Mouse (Mus musculus) fat pad, adult 2 months (tissue): ENCODE results near the gene Zfp367.

Source experiments
- DNase-seq: peaks from one replicate; pipeline ENCODE4 v3.0.0-alpha.2; 2011; ENCODE audit warnings: low read depth, low spot score; ENCODE audit errors: extremely low read depth

The Zfp367 gene

DNA sequence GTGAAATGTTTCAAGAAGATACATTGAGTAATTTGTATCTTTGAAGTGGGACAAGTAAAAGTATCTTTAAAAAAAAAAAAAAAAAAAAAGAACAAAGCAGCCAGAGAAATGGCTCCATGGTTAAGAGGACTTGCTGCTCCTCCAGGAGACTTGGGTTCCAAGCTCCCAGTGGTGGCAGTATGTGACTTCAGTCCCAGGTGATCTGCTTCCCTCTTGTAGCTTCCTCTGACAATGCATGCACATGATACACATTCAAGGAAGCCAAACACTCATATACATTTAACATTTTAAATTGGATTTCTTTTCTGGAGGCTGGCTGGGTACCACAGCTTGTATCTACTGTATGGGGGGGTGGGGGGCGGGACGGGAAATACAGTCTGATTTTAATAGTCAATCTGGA lies 1.6 kb upstream of the Zfp367 start:
- no peak for DNase-seq

DNA sequence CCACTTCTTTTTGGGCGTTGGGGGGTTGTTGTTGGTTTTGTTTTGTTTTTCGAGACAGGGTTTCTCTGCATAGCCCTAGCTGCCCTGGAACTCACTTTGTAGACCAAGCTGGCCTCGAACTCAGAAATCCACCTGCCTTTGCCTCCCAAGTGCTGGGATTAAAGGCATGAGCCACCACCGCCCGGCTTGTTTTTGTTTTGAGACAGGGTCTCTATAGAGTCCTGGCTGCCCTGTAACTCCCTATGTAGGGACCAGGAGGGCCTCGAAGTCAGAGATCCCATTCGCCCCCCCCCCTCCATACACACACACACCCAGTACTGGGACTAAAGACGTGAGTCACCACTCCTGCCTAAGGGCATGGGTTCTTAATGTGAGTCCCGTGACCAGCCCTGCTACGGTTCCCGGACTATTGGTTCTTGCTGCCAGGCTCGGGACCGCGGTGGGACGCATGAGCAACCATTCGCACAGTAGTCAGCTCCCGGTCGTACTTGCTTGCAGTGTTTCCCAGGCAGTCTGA lies 807 bp upstream of the Zfp367 start:
- DNase-seq: no peak

DNA sequence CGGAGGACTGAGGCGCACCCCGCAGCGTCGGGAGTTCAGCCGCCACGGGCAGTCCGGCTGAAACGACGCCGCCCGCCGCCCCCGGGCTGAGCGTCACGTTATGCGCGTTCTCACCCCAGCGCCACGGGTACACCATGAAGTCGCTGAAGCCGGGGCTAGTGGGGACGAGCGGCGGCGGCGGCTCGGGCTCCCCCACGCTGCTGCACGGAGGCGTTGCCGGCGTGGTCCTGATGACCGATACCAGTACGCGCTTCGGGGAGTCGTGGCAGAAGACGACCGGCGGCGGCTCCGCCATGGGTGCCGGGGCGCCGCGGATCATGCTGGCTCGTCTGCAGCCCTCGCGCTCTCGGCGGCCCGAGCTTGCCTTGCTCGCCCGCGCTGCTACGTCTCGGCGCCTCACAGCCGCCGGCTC lies 325 bp downstream of the Zfp367 start:
- no peak for DNase-seq

DNA sequence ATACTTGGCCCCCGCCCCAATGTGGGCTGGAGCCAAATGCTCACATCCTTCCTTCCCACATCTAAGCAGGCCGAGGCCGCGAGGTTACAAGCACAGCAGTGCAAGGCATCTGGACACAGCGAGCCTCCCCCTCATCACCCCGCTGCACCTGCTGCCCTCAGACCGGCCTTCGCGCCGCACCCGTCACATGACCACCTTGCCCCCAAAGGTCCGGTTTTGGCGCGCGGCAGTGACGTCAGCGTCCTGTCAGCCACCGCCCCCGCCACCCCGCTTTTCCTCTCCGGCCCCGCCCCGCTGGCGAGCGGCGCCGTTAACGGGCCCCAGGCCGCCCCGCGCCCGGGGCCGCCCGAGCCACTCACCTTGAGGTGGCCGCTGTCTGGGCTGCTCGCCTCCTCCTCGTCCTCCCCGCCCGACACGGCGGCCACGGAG lies 747 bp downstream of the Zfp367 start:
- DNase-seq: no peak

- DNase-seq: no peak
Measured at GRCm38 (mm10) chr13:64150121-64150520, 2.9 kb downstream of the Zfp367 start.

- DNase-seq: no peak
Measured at GRCm38 (mm10) chr13:64129616-64130375, 23.2 kb downstream of the Zfp367 start.

DNA sequence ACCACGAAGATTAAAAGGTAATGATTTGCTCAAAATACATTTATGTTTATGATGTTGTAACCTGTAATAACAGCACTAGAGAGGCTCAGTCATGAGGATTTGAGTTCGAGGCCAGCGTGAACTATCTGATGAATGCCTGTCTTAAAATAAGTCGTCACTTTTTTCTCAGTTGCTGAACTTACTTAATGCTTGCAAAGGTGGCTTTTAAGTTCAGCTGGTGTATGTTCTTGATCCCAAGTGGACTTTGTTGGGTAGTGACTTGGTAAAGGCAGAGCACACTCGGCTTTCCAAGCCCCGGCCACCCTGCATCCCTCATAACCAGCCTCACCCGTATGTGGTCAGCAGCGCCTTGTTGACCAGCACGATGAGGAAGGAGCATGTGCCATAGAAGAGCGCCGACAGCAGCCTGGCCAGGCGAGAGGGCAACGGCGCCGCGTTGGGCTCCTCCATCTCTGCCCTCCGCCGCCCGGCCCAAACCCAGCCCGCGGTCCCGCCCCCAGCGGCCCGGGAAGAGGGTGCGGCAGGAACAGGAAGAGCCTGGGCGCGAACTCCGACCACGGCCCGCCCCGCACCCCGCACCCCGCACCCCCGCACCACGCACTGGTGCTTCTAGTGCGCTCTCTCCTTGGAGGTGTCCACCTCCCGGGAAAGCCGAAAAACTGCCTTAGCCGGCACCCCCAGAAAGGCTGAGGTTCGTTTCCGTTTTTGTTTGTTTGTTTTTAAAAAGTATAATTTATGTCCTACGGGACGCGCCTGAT lies 24.0 kb downstream of the Zfp367 start, which contains the start of gene Slc35d2:
TSS of gene Slc35d2 (minus strand) at position 511 of the 758 bp plus-strand sequence.
- DNase-seq: no peak

DNA sequence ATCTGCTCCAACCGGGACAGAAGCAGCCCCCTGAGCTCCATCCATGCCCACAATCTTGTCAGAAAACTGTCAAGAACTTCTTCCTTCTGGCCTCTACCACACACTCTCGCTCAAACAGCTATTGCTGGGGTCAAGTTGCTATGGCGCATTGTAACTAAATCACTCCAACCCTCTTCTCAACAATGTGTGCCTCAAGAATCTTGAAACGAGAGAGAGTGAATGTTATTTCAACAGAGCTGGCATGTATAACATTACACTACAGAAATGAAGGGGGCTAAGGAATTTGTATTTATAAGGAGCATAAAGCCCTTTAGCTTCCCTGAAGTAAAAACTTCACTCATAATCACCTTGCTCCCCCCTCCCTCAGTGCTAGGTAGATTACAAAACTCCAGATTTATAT lies 26.7 kb downstream of the Zfp367 start:
- no peak for DNase-seq

DNA sequence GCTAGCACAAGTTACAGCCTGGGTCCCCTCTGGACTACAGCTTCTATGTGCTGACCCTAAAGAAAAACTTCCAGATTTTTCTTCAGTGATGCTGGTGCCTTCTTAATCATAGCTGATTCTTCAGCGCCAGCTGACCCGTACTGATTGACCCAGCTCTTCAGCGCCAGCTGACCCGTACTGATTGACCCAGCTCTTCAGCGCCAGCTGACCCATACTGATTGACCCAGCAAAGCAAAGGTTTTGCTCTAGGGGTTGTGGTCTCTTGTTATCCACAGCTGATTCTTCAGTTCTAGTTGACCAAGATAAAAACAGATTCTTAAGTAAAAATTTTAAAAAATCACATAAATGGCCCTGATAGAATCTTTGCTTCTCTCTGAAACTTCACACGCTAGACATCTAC lies 28.1 kb downstream of the Zfp367 start:
- no peak for DNase-seq

GRCm38 (mm10) chr13:64123491-64124188 lies 29.4 kb downstream of the Zfp367 start:
- DNase-seq: no peak

DNA sequence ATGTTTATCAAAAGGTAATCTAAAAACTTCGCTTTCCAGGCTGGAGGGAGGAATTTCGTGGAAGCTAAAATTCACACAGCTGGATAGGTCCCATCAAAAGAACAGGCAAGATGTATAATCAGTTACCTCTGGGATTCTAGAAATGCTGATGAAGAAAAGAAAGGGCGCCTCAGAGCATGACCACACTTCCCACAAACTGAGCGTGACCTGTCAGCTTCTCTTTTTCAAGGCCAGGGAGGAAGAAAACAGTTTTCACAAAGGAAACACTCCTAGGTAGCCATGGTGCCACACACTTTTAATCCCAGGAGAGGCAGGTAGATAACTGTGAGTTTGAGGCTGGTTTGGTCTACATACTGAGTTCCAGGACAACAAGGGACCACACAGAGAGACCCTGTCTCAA lies 32.2 kb downstream of the Zfp367 start:
- no peak for DNase-seq

DNA sequence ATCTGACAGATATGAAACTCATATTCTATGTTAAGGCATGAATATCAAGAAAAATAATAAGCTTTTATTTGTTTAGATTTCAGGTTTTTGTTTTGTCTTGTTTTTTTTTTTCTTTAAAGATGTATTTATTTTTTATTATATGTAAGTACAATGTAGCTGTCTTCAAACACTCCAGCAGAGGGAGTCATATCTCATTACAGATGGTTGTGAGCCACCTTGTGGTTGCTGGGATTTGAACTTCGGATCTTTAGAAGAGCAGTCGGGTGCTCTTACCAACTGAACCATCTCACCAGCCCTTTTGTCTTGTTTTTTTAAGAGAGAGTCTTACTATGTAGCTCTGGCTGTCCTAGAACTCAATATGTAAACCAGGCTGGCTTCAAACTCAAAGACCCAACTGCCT lies 35.6 kb downstream of the Zfp367 start:
- no peak for DNase-seq

DNA sequence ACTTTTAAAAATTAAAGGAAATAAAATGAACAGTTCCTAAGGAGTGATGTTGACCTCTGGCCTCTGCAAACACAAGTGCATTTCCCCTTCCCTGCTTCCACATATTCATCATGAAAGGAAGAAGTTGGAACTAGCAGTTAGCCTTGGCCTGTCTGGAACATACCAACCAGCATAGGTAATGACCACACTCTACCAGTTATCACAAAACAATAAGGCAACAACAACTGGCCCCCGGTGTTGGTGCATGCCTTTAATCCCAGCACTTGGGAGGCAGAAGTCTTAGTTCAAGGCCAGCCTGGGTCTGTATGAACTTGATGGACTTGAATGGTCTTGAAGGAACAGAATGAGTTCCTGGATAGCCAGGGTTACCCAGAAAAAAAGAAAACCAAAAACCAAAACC lies 42.6 kb downstream of the Zfp367 start:
- no peak for DNase-seq

DNA sequence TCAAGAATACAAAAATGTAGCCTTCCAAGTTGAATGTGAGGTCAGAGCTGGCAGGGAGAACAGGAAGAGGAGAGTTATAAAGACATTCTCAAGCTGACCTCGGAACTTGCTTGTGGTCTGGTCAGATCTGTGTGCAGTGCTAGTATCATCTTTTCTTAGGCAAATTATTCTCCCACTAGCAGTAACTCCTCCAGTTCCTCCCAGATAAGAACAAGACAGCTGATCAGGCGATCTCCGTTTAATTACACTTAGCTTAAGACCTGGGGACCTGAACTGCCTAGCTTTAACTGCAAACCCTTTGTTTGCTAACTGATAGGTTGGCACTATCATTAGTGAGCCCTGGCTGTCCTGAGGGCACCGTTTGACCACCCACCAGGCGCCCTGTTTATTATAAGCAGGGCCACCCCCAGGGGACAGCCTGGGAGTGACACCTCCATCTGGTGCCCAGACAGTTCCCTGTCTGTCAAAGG lies 44.6 kb downstream of the Zfp367 start:
- no peak for DNase-seq

DNA sequence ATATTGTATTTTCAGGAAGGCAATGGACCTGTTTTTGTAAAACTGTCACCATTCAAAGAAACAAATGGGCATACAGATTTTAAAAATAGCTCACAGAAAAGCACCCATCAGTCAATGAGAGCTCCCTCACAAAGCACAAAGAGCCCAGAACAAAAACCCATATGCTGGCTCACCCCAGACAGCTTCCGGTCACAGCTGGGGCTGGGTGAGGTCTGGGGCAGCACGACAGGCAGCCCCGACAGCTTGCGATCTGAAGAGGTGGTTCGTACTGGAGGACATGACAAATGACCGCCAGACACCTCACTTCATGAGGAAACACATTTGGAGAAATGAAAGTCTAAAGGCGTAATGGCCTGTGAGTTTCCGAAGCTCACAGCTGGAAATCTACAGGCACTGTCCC lies 45.5 kb downstream of the Zfp367 start:
- DNase-seq: no peak

DNA sequence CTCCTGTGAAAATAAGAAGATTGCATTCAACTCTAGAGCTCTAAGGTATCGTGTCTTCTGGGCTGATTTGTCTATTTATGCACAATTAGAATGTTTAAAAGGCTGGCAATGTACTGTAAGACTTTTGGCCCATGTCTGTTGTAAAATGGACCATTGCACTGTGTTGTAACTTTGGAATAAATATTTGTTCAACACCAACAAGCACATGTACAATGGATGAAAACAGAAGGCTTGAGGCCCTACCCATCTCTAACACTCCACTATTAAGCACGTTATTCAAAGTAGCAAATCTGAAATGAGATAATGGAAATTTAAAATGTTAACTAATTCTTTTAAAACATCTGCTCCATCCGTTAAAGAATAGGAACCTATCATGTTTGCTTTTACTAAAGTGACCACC lies 45.9 kb downstream of the Zfp367 start:
- DNase-seq: no peak

DNA sequence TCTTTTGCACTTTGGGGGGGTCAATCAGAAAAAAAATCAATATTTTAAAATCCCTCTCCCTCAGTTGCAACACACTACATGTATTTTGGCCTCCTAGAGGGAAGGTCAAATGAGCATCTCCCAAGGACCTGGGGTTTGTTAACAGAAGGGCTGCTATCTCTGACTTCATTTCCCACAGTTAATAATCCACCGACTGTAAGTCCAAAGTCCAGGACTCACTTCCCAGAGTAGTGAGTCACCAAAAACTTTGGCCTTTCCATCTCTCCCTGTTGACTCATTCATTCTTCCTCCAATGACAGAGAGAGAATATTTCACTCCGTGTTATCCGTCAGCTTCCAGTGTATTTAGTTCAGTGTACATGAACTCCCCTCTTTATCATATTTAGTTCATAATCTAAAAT lies 47.3 kb downstream of the Zfp367 start:
- DNase-seq: no peak

GRCm38 (mm10) chr13:64100186-64100585 lies 52.8 kb downstream of the Zfp367 start:
- no peak for DNase-seq

DNA sequence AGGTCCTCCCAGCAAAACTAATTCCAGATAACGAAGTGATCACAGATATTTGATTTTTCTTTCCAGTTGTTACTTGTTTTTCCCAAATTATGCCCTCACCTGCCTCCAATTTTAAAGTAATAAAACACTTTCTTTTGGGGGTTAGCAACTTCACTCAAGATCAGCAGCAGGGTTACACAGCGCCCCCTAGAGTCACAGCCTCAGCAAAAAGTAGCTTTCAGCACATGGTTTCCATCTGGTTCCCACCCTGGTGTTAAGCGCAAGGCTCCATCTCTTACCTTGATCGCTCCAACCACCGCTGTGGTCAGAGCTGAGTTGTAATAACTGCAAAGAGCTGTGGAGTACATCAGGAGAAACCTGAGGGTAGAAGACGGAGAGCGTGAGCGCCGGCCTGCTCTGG lies 54.0 kb downstream of the Zfp367 start:
- no peak for DNase-seq

- no peak for DNase-seq
Measured at GRCm38 (mm10) chr13:64093341-64093740, 59.7 kb downstream of the Zfp367 start.

DNA sequence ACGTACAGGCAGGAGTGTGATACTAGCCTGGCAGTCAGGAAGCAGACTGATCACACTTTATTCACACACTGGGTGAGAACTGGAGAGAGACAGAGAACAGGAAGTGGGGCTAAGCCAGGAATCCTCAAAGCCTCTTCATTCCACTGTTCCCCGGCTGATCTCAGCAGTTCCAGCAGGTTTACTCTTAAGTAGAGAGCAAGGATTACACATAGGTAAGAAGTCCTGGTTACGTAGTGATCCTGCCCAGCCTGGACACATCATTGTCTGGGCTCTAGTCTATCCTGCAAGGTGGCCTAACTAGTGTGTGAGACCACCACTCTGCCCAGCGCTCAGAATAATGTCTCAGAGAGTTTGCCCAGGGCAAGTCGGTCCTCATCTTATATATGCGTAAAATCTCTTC lies 60.2 kb downstream of the Zfp367 start:
- no peak for DNase-seq
